Mouse (Mus musculus) G1E (cell line): ENCODE data around the gene Sbf2.

Experiments used
- CTCF ChIP-seq: IDR thresholded peaks from 2 replicates; pipeline ENCODE4 v1.5.1; 2012; ENCODE audit warnings: low read depth, low read length, inconsistent platforms, mixed read lengths
- TAL1 ChIP-seq: conservative IDR thresholded peaks from 2 replicates; pipeline ENCODE4 v1.6.1; 2012; ENCODE audit warnings: low read depth, low read length, inconsistent platforms, mixed read lengths

DNA sequence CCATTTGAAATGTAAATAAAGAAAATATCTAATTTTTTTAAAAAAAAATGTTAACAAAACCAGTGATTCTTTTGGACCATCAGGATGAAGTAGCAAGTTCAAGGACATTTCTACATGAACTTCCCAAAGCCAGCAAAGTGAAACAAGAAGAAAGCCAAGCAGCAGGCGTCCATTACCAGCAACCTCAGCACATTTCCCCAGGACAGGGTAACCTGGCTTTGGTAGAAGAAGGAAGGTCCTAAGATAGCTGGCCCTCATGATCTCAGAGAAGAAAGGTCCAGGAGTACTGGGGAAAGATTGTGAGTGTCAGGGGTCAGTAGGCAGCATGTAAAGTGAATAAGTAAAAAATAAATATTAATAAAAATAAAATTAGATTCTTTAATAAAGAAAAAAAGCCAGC, 27.0 kb downstream of the Sbf2 start:
- TF ChIP-seq TAL1 (no peak), CTCF (no peak)
